Mouse (Mus musculus) limb, embryonic 11.5 days (tissue): ENCODE measurements around the gene Smcr8. TPM values are rescaled to one million over a fixed set of nuclear protein-coding genes. Genes with fewer than 3 reads are reported as not detected.

Experiments
- ATAC-seq: fragments of 200-750 bp; cut with Nextera tagmentation; 2 replicates; pipeline ENCODE4 v1.8.0; 2017; ENCODE audit warnings: low read depth; ENCODE audit not compliant: insufficient number of reproducible peaks, low FRiP score, low TSS enrichment
- DNase-seq: peaks from one replicate; pipeline ENCODE4 v3.0.0-alpha.2; 2015; ENCODE audit warnings: low spot score
- H3K27ac ChIP-seq: fragments of 300-500 bp; sonication (generic); replicated peaks from 2 replicates; pipeline ENCODE4 v1.5.1; 2014; ENCODE audit warnings: low read depth, mild to moderate bottlenecking, low read length
- H3K27me3 ChIP-seq: fragments of 300-500 bp; sonication (generic); 2 replicates; pipeline ENCODE4 v1.6.1; 2014; ENCODE audit warnings: mild to moderate bottlenecking, low read length, mixed read lengths; ENCODE audit not compliant: control insufficient read depth, insufficient read depth
- H3K36me3 ChIP-seq: fragments of 300-500 bp; sonication (generic); 2 replicates; pipeline ENCODE4 v1.6.1; 2014; ENCODE audit warnings: mild to moderate bottlenecking, low read length, moderate library complexity, mixed read lengths; ENCODE audit not compliant: control insufficient read depth, insufficient read depth
- H3K4me1 ChIP-seq: fragments of 300-500 bp; sonication (generic); 2 replicates; pipeline ENCODE4 v1.6.1; 2014; ENCODE audit warnings: low read length, mixed read lengths; ENCODE audit not compliant: control insufficient read depth, insufficient read depth
- H3K4me2 ChIP-seq: fragments of 300-500 bp; sonication (generic); 2 replicates; pipeline ENCODE4 v1.6.1; 2014; ENCODE audit warnings: low read depth, mild to moderate bottlenecking, moderate library complexity; ENCODE audit not compliant: severe bottlenecking
- H3K4me3 ChIP-seq: fragments of 300-500 bp; sonication (generic); 2 replicates; pipeline ENCODE4 v1.5.1; 2014; ENCODE audit warnings: low read depth, low read length
- H3K9ac ChIP-seq: fragments of 300-500 bp; sonication (generic); 2 replicates; pipeline ENCODE4 v1.6.1; 2014; ENCODE audit warnings: mild to moderate bottlenecking, low read length
- H3K9me3 ChIP-seq: fragments of 300-500 bp; sonication (generic); 2 replicates; pipeline ENCODE4 v1.6.1; 2016; ENCODE audit warnings: low read length; ENCODE audit not compliant: control insufficient read depth
- WGBS: fragments of 180-500 bp; shearing (Covaris S2); extraction: QIAGEN DNeasy Blood & Tissue Kit; methylation state at CpG from one replicate; pipeline ENCODE4 v1.1.7; 2014; 5-methylcytosine and 5-hydroxymethylcytosine counted together
- polyA plus RNA-seq: library from polyadenylated mRNA; unstranded; fragments of >200 nt; fragmentation: Nextera tagmentation; extraction: Ambion mirVana; gene quantifications from 2 replicates; pipeline ENCODE4 v1.2.1, GENCODE M21; 2014

Gene Smcr8
- polyA plus RNA-seq, 1 experiment from 2014 or later: 9.0 TPM

- no peak overlapping the region for H3K27ac ChIP-seq
- no peak overlapping the region for H3K4me3 ChIP-seq
- DNase-seq (no peak), ATAC-seq (no peak)
- H3K9ac ChIP-seq: no peak overlapping the region
- no peaks in the 10 kb centered on the region for H3K27me3 ChIP-seq
- no peaks in the 10 kb centered on the region for H3K4me1 ChIP-seq
- peaks cover 14% of the 10 kb centered on the region for H3K36me3 ChIP-seq
- H3K9me3 ChIP-seq: no peaks in the 10 kb centered on the region
- no peak overlapping the region for H3K4me2 ChIP-seq
Observed at GRCm38 (mm10) chr11:60737450-60737849, 39.9 kb upstream of the Smcr8 start.

GRCm38 (mm10) chr11:60740321-60740720 is 37.0 kb upstream of the Smcr8 start:
- no peak overlapping the region for H3K9ac ChIP-seq
- H3K27me3 ChIP-seq: no peaks in the 10 kb centered on the region
- no peak for ATAC-seq
- 83% methylated on average over 3 of the region's 3 CpGs for WGBS
- no peak overlapping the region for H3K4me3 ChIP-seq
- H3K4me2 ChIP-seq: no peak overlapping the region
- peaks cover 19% of the 10 kb centered on the region for H3K36me3 ChIP-seq
- DNase-seq: no peak
- no peak overlapping the region for H3K27ac ChIP-seq
- no peaks in the 10 kb centered on the region for H3K9me3 ChIP-seq
- no peaks in the 10 kb centered on the region for H3K4me1 ChIP-seq

GRCm38 (mm10) chr11:60755570-60755969 is 21.8 kb upstream of the Smcr8 start:
- no peak overlapping the region for H3K9ac ChIP-seq
- H3K27ac ChIP-seq: no peak overlapping the region
- WGBS: 94% methylated on average over 7 of the region's 7 CpGs
- peaks cover 21% of the 10 kb centered on the region for H3K36me3 ChIP-seq
- H3K4me3 ChIP-seq: no peak overlapping the region
- ATAC-seq (no peak), DNase-seq (no peak)
- H3K4me2 ChIP-seq: no peak overlapping the region
- H3K4me1 ChIP-seq: no peaks in the 10 kb centered on the region
- no peaks in the 10 kb centered on the region for H3K27me3 ChIP-seq
- no peaks in the 10 kb centered on the region for H3K9me3 ChIP-seq

GRCm38 (mm10) chr11:60761681-60762080 is 15.6 kb upstream of the Smcr8 start:
- H3K4me1 ChIP-seq: no peaks in the 10 kb centered on the region
- H3K4me2 ChIP-seq: no peak overlapping the region
- H3K4me3 ChIP-seq: no peak overlapping the region
- 92% methylated on average over 3 of the region's 3 CpGs for WGBS
- no peak overlapping the region for H3K27ac ChIP-seq
- ATAC-seq: no peak
- no peaks in the 10 kb centered on the region for H3K27me3 ChIP-seq
- H3K36me3 ChIP-seq: peaks cover 7% of the 10 kb centered on the region
- no peak overlapping the region for H3K9ac ChIP-seq
- DNase-seq: no peak
- H3K9me3 ChIP-seq: no peaks in the 10 kb centered on the region

- H3K9ac ChIP-seq: no peak overlapping the region
- H3K27me3 ChIP-seq: no peaks in the 10 kb centered on the region
- ATAC-seq (no peak), DNase-seq (no peak)
- H3K9me3 ChIP-seq: no peaks in the 10 kb centered on the region
- no peak overlapping the region for H3K4me2 ChIP-seq
- no peak overlapping the region for H3K4me3 ChIP-seq
- H3K4me1 ChIP-seq: no peaks in the 10 kb centered on the region
- 89% methylated on average over 4 of the region's 4 CpGs for WGBS
- peaks cover 2% of the 10 kb centered on the region; the same call in 1 of the 2 replicates for H3K36me3 ChIP-seq
- no peak overlapping the region for H3K27ac ChIP-seq
Observed at GRCm38 (mm10) chr11:60766969-60767368, 10.4 kb upstream of the Smcr8 start.

GRCm38 (mm10) chr11:60769322-60769721 is 8.0 kb upstream of the Smcr8 start:
- Histone ChIP-seq H3K9me3 (no peaks in the 10 kb centered on the region), H3K4me2 (no peak overlapping the region), H3K4me3 (no peak overlapping the region), H3K27ac (no peak overlapping the region), H3K27me3 (no peaks in the 10 kb centered on the region), H3K9ac (no peak overlapping the region), H3K36me3 (peaks cover 2% of the 10 kb centered on the region; the same call in 1 of the 2 replicates), H3K4me1 (no peaks in the 10 kb centered on the region)
- DNase-seq (no peak), ATAC-seq (no peak)
- WGBS: 88% methylated on average over 2 of the region's 2 CpGs

- H3K4me3 ChIP-seq: no peak overlapping the region
- H3K9ac ChIP-seq: no peak overlapping the region
- H3K4me2 ChIP-seq: no peak overlapping the region
- H3K27me3 ChIP-seq: no peaks in the 10 kb centered on the region
- H3K9me3 ChIP-seq: no peaks in the 10 kb centered on the region
- H3K4me1 ChIP-seq: peaks cover 6% of the 10 kb centered on the region
- DNase-seq (no peak), ATAC-seq (no peak)
- 89% methylated on average over 3 of the region's 3 CpGs for WGBS
- no peaks in the 10 kb centered on the region; the same call in 1 of the 2 replicates for H3K36me3 ChIP-seq
- no peak overlapping the region for H3K27ac ChIP-seq
Observed at GRCm38 (mm10) chr11:60770776-60771175, 6.5 kb upstream of the Smcr8 start.

GRCm38 (mm10) chr11:60772161-60772560 is 5.2 kb upstream of the Smcr8 start:
- no peak overlapping the region for H3K27ac ChIP-seq
- H3K4me2 ChIP-seq: no peak overlapping the region
- H3K27me3 ChIP-seq: no peaks in the 10 kb centered on the region
- H3K4me3 ChIP-seq: no peak overlapping the region
- DNase-seq (no peak), ATAC-seq (no peak)
- no peaks in the 10 kb centered on the region for H3K36me3 ChIP-seq
- no peak overlapping the region for H3K9ac ChIP-seq
- H3K9me3 ChIP-seq: no peaks in the 10 kb centered on the region
- 79% methylated on average over 4 of the region's 4 CpGs for WGBS
- peaks cover 8% of the 10 kb centered on the region for H3K4me1 ChIP-seq

GRCm38 (mm10) chr11:60774158-60774689 is 3.1 kb upstream of the Smcr8 start:
- no peak for ATAC-seq
- WGBS: 91% methylated on average over 3 of the region's 3 CpGs

More at GRCm38 (mm10) chr11:60774158-60774689, 3.1 kb upstream of the Smcr8 start:
- H3K36me3 ChIP-seq: peaks cover 3% of the 10 kb centered on the region; the same call in 1 of the 2 replicates
- no peak overlapping the region for H3K4me3 ChIP-seq
- H3K4me1 ChIP-seq: peaks cover 14% of the 10 kb centered on the region
- H3K9ac ChIP-seq: no peak overlapping the region
- no peak for DNase-seq
- H3K27ac ChIP-seq: no peak overlapping the region
- no peak overlapping the region for H3K4me2 ChIP-seq
- H3K9me3 ChIP-seq: no peaks in the 10 kb centered on the region
- H3K27me3 ChIP-seq: no peaks in the 10 kb centered on the region
